Mouse (Mus musculus): Measurements from ENCODE around the gene Carns1. TPM values are rescaled to one million over a fixed set of nuclear protein-coding genes. Genes with fewer than 3 reads are reported as not detected.

The Carns1 gene
- polyA plus RNA-seq, 1 experiment from 2014 or later = 4.1 TPM

- Histone ChIP-seq H3K4me3 (replicated peaks; ENCODE audit: low read length) (no peak overlapping the region), H3K36me3 (ENCODE audit: control insufficient read depth, insufficient read depth) (no peaks in the 10 kb centered on the region), H3K4me2 (ENCODE audit: low read length) (no peak overlapping the region), H3K27ac (ENCODE audit: low read length) (no peak overlapping the region), H3K4me1 (replicated peaks; ENCODE audit: control insufficient read depth, insufficient read depth, low read length) (peaks cover 23% of the 10 kb centered on the region), H3K27me3 (replicated peaks; ENCODE audit: control insufficient read depth, insufficient read depth, low read length) (peaks cover 2% of the 10 kb centered on the region; the same call in 1 of the 2 replicates), H3K9ac (replicated peaks; ENCODE audit: low read depth, low read length) (no peak overlapping the region), H3K9me3 (ENCODE audit: control insufficient read depth, low read length) (no peaks in the 10 kb centered on the region)
- WGBS = 59% methylated on average over 4 of the region's 4 CpGs
- ATAC-seq = no peak
Observed at GRCm38 (mm10) chr19:4204889-4205288, 29.6 kb upstream of the Carns1 start.

GRCm38 (mm10) chr19:4203604-4204326 lies 28.5 kb upstream of the Carns1 start:
- peaks cover 23% of the 10 kb centered on the region for H3K4me1 ChIP-seq (replicated peaks; ENCODE audit: control insufficient read depth, insufficient read depth, low read length)
- H3K9me3 ChIP-seq (ENCODE audit: control insufficient read depth, low read length) = no peaks in the 10 kb centered on the region
- H3K4me3 ChIP-seq (replicated peaks; ENCODE audit: low read length) = no peak overlapping the region
- H3K27me3 ChIP-seq (replicated peaks; ENCODE audit: control insufficient read depth, insufficient read depth, low read length) = peaks cover 2% of the 10 kb centered on the region; the same call in 1 of the 2 replicates
- no peak overlapping the region for H3K27ac ChIP-seq (ENCODE audit: low read length)
- H3K36me3 ChIP-seq (ENCODE audit: control insufficient read depth, insufficient read depth) = no peaks in the 10 kb centered on the region
- no peak overlapping the region for H3K4me2 ChIP-seq (ENCODE audit: low read length)
- WGBS = 62% methylated on average over 13 of the region's 13 CpGs
- no peak overlapping the region for H3K9ac ChIP-seq (replicated peaks; ENCODE audit: low read depth, low read length)
- ATAC-seq = no peak

GRCm38 (mm10) chr19:4203148-4203547 lies 27.9 kb upstream of the Carns1 start:
- Histone ChIP-seq H3K4me1 (replicated peaks; ENCODE audit: control insufficient read depth, insufficient read depth, low read length) (peaks cover 23% of the 10 kb centered on the region), H3K27ac (ENCODE audit: low read length) (no peak overlapping the region), H3K9me3 (ENCODE audit: control insufficient read depth, low read length) (no peaks in the 10 kb centered on the region), H3K4me3 (replicated peaks; ENCODE audit: low read length) (no peak overlapping the region), H3K4me2 (ENCODE audit: low read length) (no peak overlapping the region), H3K36me3 (ENCODE audit: control insufficient read depth, insufficient read depth) (no peaks in the 10 kb centered on the region), H3K27me3 (replicated peaks; ENCODE audit: control insufficient read depth, insufficient read depth, low read length) (peaks cover 2% of the 10 kb centered on the region; the same call in 1 of the 2 replicates), H3K9ac (replicated peaks; ENCODE audit: low read depth, low read length) (no peak overlapping the region)
- ATAC-seq = no peak
- 64% methylated on average over 3 of the region's 3 CpGs for WGBS

GRCm38 (mm10) chr19:4202149-4202548 lies 26.9 kb upstream of the Carns1 start:
- ATAC-seq = 0 out of 2 replicates have a peak, but pooled peaks have one; percentile 8
- H3K9me3 ChIP-seq (ENCODE audit: control insufficient read depth, low read length) = no peaks in the 10 kb centered on the region
- peaks cover 2% of the 10 kb centered on the region; the same call in 1 of the 2 replicates for H3K27me3 ChIP-seq (replicated peaks; ENCODE audit: control insufficient read depth, insufficient read depth, low read length)
- H3K36me3 ChIP-seq (ENCODE audit: control insufficient read depth, insufficient read depth) = no peaks in the 10 kb centered on the region
- H3K27ac ChIP-seq (ENCODE audit: low read length) = no peak overlapping the region
- H3K4me2 ChIP-seq (ENCODE audit: low read length) = peak overlapping the region; percentile 82
- H3K4me1 ChIP-seq (replicated peaks; ENCODE audit: control insufficient read depth, insufficient read depth, low read length) = peaks cover 23% of the 10 kb centered on the region
- H3K4me3 ChIP-seq (replicated peaks; ENCODE audit: low read length) = peak overlapping the region; percentile 74
- H3K9ac ChIP-seq (replicated peaks; ENCODE audit: low read depth, low read length) = peak overlapping the region; percentile 67
- 26% methylated on average over 7 of the region's 7 CpGs for WGBS

- ATAC-seq = peak; percentile 88
- WGBS = under 1% methylated on average over 34 of the region's 34 CpGs
- Histone ChIP-seq H3K27ac (ENCODE audit: low read length) (no peak within 1 kb of the TSS), H3K9ac (replicated peaks; ENCODE audit: low read depth, low read length) (peak within 1 kb of the TSS; percentile 67), H3K36me3 (ENCODE audit: control insufficient read depth, insufficient read depth) (peaks cover 7% of the 10 kb centered on the region; the same call in 1 of the 2 replicates), H3K4me1 (replicated peaks; ENCODE audit: control insufficient read depth, insufficient read depth, low read length) (peaks cover 27% of the 10 kb centered on the region), H3K9me3 (ENCODE audit: control insufficient read depth, low read length) (no peaks in the 10 kb centered on the region), H3K4me2 (ENCODE audit: low read length) (peak within 1 kb of the TSS; percentile 82), H3K27me3 (replicated peaks; ENCODE audit: control insufficient read depth, insufficient read depth, low read length) (peaks cover 2% of the 10 kb centered on the region; the same call in 1 of the 2 replicates), H3K4me3 (replicated peaks; ENCODE audit: low read length) (peak within 1 kb of the TSS; percentile 74)
Observed at GRCm38 (mm10) chr19:4201291-4201909, 26.1 kb upstream of the Carns1 start, which contains the start of gene Rad9a. Rad9a (minus strand) TSS chr19:4201662.

- no peak overlapping the region for H3K9ac ChIP-seq (replicated peaks; ENCODE audit: low read depth, low read length)
- no peak overlapping the region for H3K4me2 ChIP-seq (ENCODE audit: low read length)
- H3K27ac ChIP-seq (ENCODE audit: low read length) = no peak overlapping the region
- peaks cover 44% of the 10 kb centered on the region for H3K4me1 ChIP-seq (replicated peaks; ENCODE audit: control insufficient read depth, insufficient read depth, low read length)
- ATAC-seq = no peak
- peaks cover 18% of the 10 kb centered on the region for H3K36me3 ChIP-seq (ENCODE audit: control insufficient read depth, insufficient read depth)
- H3K4me3 ChIP-seq (replicated peaks; ENCODE audit: low read length) = no peak overlapping the region
- no peaks in the 10 kb centered on the region for H3K27me3 ChIP-seq (replicated peaks; ENCODE audit: control insufficient read depth, insufficient read depth, low read length)
- WGBS = 68% methylated on average over 3 of the region's 3 CpGs
- H3K9me3 ChIP-seq (ENCODE audit: control insufficient read depth, low read length) = no peaks in the 10 kb centered on the region
Observed at GRCm38 (mm10) chr19:4197180-4197579, 21.9 kb upstream of the Carns1 start.

- Histone ChIP-seq H3K9me3 (ENCODE audit: control insufficient read depth, low read length) (no peaks in the 10 kb centered on the region), H3K4me3 (replicated peaks; ENCODE audit: low read length) (no peak overlapping the region), H3K4me2 (ENCODE audit: low read length) (no peak overlapping the region), H3K27ac (ENCODE audit: low read length) (no peak overlapping the region), H3K27me3 (replicated peaks; ENCODE audit: control insufficient read depth, insufficient read depth, low read length) (no peaks in the 10 kb centered on the region), H3K36me3 (ENCODE audit: control insufficient read depth, insufficient read depth) (peaks cover 18% of the 10 kb centered on the region), H3K4me1 (replicated peaks; ENCODE audit: control insufficient read depth, insufficient read depth, low read length) (peaks cover 39% of the 10 kb centered on the region), H3K9ac (replicated peaks; ENCODE audit: low read depth, low read length) (no peak overlapping the region)
- no peak for ATAC-seq
- 60% methylated on average over 5 of the region's 5 CpGs for WGBS
Observed at GRCm38 (mm10) chr19:4196548-4196947, 21.3 kb upstream of the Carns1 start.

- 79% methylated on average over 2 of the region's 2 CpGs for WGBS
- Histone ChIP-seq H3K36me3 (ENCODE audit: control insufficient read depth, insufficient read depth) (peaks cover 18% of the 10 kb centered on the region), H3K4me3 (replicated peaks; ENCODE audit: low read length) (no peak overlapping the region), H3K27me3 (replicated peaks; ENCODE audit: control insufficient read depth, insufficient read depth, low read length) (no peaks in the 10 kb centered on the region), H3K27ac (ENCODE audit: low read length) (no peak overlapping the region), H3K9me3 (ENCODE audit: control insufficient read depth, low read length) (no peaks in the 10 kb centered on the region), H3K4me2 (ENCODE audit: low read length) (no peak overlapping the region), H3K9ac (replicated peaks; ENCODE audit: low read depth, low read length) (no peak overlapping the region), H3K4me1 (replicated peaks; ENCODE audit: control insufficient read depth, insufficient read depth, low read length) (peaks cover 40% of the 10 kb centered on the region)
- ATAC-seq = no peak
Observed at GRCm38 (mm10) chr19:4196048-4196447, 20.8 kb upstream of the Carns1 start.

- Histone ChIP-seq H3K4me1 (replicated peaks; ENCODE audit: control insufficient read depth, insufficient read depth, low read length) (peaks cover 29% of the 10 kb centered on the region), H3K27ac (ENCODE audit: low read length) (no peak overlapping the region), H3K4me2 (ENCODE audit: low read length) (no peak overlapping the region), H3K36me3 (ENCODE audit: control insufficient read depth, insufficient read depth) (peaks cover 18% of the 10 kb centered on the region), H3K9ac (replicated peaks; ENCODE audit: low read depth, low read length) (no peak overlapping the region), H3K9me3 (ENCODE audit: control insufficient read depth, low read length) (no peaks in the 10 kb centered on the region), H3K27me3 (replicated peaks; ENCODE audit: control insufficient read depth, insufficient read depth, low read length) (no peaks in the 10 kb centered on the region), H3K4me3 (replicated peaks; ENCODE audit: low read length) (no peak overlapping the region)
- WGBS = 73% methylated on average over 12 of the region's 12 CpGs
- ATAC-seq = no peak
Observed at GRCm38 (mm10) chr19:4194776-4195650, 19.7 kb upstream of the Carns1 start.
